Mouse (Mus musculus) stomach, embryonic 14.5 days (tissue): ENCODE data around the gene Mymk. TPM values are rescaled to one million over a fixed set of nuclear protein-coding genes. Genes with fewer than 3 reads are reported as not detected.
A peak's percentile ranks its signal among the peaks of the same experiment; 100 is the strongest.

Experiments used
- ATAC-seq: fragments of 200-750 bp; cut with Nextera tagmentation; 2 replicates; pipeline ENCODE4 v1.8.0; 2017; ENCODE audit warnings: low read depth, moderate TSS enrichment; ENCODE audit not compliant: insufficient number of reproducible peaks, insufficient read depth, low FRiP score
- H3K27ac ChIP-seq: fragments of 300-500 bp; sonication (generic); 2 replicates; pipeline ENCODE4 v1.5.1; 2014; ENCODE audit warnings: mild to moderate bottlenecking, low read length, moderate library complexity, mixed read lengths
- H3K27me3 ChIP-seq: fragments of 300-500 bp; sonication (generic); 2 replicates; pipeline ENCODE4 v1.6.1; 2014; ENCODE audit warnings: low read length, control low read depth, mixed read lengths; ENCODE audit not compliant: control insufficient read depth, insufficient read depth
- H3K36me3 ChIP-seq: fragments of 300-500 bp; sonication (generic); 2 replicates; pipeline ENCODE4 v1.6.1; 2014; ENCODE audit warnings: mild to moderate bottlenecking, control low read depth, low read length, moderate library complexity, mixed read lengths; ENCODE audit not compliant: control insufficient read depth, insufficient read depth
- H3K4me1 ChIP-seq: fragments of 300-500 bp; sonication (generic); 2 replicates; pipeline ENCODE4 v1.6.1; 2014; ENCODE audit warnings: low read length, control low read depth, mixed read lengths; ENCODE audit not compliant: control insufficient read depth, insufficient read depth
- H3K4me2 ChIP-seq: fragments of 300-500 bp; sonication (generic); replicated peaks from 2 replicates; pipeline ENCODE4 v1.6.1; 2014; ENCODE audit warnings: low read depth, low read length, control low read depth
- H3K4me3 ChIP-seq: fragments of 300-500 bp; sonication (generic); 2 replicates; pipeline ENCODE4 v1.5.1; 2014; ENCODE audit warnings: low read depth, low read length, control low read depth
- H3K9ac ChIP-seq: fragments of 300-500 bp; sonication (generic); replicated peaks from 2 replicates; pipeline ENCODE4 v1.6.1; 2014; ENCODE audit warnings: low read depth, mild to moderate bottlenecking, control low read depth, low read length, moderate library complexity, mixed read lengths
- H3K9me3 ChIP-seq: fragments of 300-500 bp; sonication (generic); 2 replicates; pipeline ENCODE4 v1.6.1; 2016; ENCODE audit warnings: low read depth, low read length, control low read depth; ENCODE audit not compliant: control insufficient read depth
- WGBS: fragments of 180-500 bp; shearing (Covaris S2); extraction: QIAGEN DNeasy Blood & Tissue Kit; methylation state at CpG from one replicate; pipeline ENCODE4 v1.1.7; 2014; 5-methylcytosine and 5-hydroxymethylcytosine counted together
- polyA plus RNA-seq: library from polyadenylated mRNA; unstranded; fragments of >200 nt; fragmentation: Nextera tagmentation; extraction: Ambion mirVana; gene quantifications from 2 replicates; pipeline ENCODE4 v1.2.1, GENCODE M21; 2014

The Mymk gene
- polyA plus RNA-seq, 1 experiment from 2014 or later, result not detected

- H3K4me3 ChIP-seq, result no peak overlapping the region
- ATAC-seq, result no peak
- no peak overlapping the region for H3K4me2 ChIP-seq
- no peak overlapping the region for H3K9ac ChIP-seq
- WGBS, result 9% methylated on average over 1 of the region's 1 CpGs
- no peaks in the 10 kb centered on the region for H3K36me3 ChIP-seq
- no peaks in the 10 kb centered on the region for H3K4me1 ChIP-seq
- H3K9me3 ChIP-seq, result no peaks in the 10 kb centered on the region
- no peak overlapping the region for H3K27ac ChIP-seq
- no peaks in the 10 kb centered on the region for H3K27me3 ChIP-seq
Measured at GRCm38 (mm10) chr2:27039286-27039685, 32.7 kb downstream of the Mymk start.

- H3K9ac ChIP-seq, result no peak overlapping the region
- ATAC-seq, result 0 out of 2 replicates have a peak, but pooled peaks have one; percentile 24
Measured at GRCm38 (mm10) chr2:27038596-27038995, 33.4 kb downstream of the Mymk start.

GRCm38 (mm10) chr2:27037008-27037407 lies 35.0 kb downstream of the Mymk start:
- Histone ChIP-seq H3K27ac (no peak overlapping the region), H3K4me3 (no peak overlapping the region), H3K9me3 (no peaks in the 10 kb centered on the region), H3K9ac (no peak overlapping the region), H3K4me1 (no peaks in the 10 kb centered on the region), H3K27me3 (no peaks in the 10 kb centered on the region), H3K36me3 (no peaks in the 10 kb centered on the region), H3K4me2 (no peak overlapping the region)
- 74% methylated on average over 4 of the region's 4 CpGs for WGBS
- ATAC-seq, result no peak

More at GRCm38 (mm10) chr2:27038596-27038995, 33.4 kb downstream of the Mymk start:
- Histone ChIP-seq H3K36me3 (no peaks in the 10 kb centered on the region), H3K4me2 (no peak overlapping the region), H3K27me3 (no peaks in the 10 kb centered on the region), H3K4me3 (no peak overlapping the region), H3K9me3 (no peaks in the 10 kb centered on the region), H3K27ac (no peak overlapping the region), H3K4me1 (no peaks in the 10 kb centered on the region)
- 3% methylated on average over 3 of the region's 3 CpGs for WGBS

GRCm38 (mm10) chr2:27036003-27036402 lies 36.0 kb downstream of the Mymk start:
- WGBS, result 68% methylated on average over 3 of the region's 3 CpGs
- H3K27ac ChIP-seq, result no peak overlapping the region
- no peak overlapping the region for H3K9ac ChIP-seq
- ATAC-seq, result no peak
- no peaks in the 10 kb centered on the region for H3K4me1 ChIP-seq
- no peak overlapping the region for H3K4me2 ChIP-seq
- H3K4me3 ChIP-seq, result no peak overlapping the region
- H3K36me3 ChIP-seq, result no peaks in the 10 kb centered on the region
- no peaks in the 10 kb centered on the region for H3K27me3 ChIP-seq
- H3K9me3 ChIP-seq, result no peaks in the 10 kb centered on the region

- 0 out of 2 replicates have a peak, but pooled peaks cover 4% of the 10 kb centered on the region for H3K4me1 ChIP-seq
- no peak overlapping the region for H3K27ac ChIP-seq
- WGBS, result 51% methylated on average over 2 of the region's 2 CpGs
- no peak overlapping the region for H3K4me3 ChIP-seq
- no peaks in the 10 kb centered on the region for H3K9me3 ChIP-seq
- no peak for ATAC-seq
- H3K4me2 ChIP-seq, result no peak overlapping the region
- H3K36me3 ChIP-seq, result no peaks in the 10 kb centered on the region
- H3K27me3 ChIP-seq, result no peaks in the 10 kb centered on the region
- H3K9ac ChIP-seq, result no peak overlapping the region
Measured at GRCm38 (mm10) chr2:27032361-27032760, 39.6 kb downstream of the Mymk start.

- H3K27ac ChIP-seq, result no peak overlapping the region
- 0 out of 2 replicates have a peak, but pooled peaks cover 4% of the 10 kb centered on the region for H3K4me1 ChIP-seq
- WGBS, result 64% methylated on average over 4 of the region's 4 CpGs
- no peak overlapping the region for H3K9ac ChIP-seq
- no peaks in the 10 kb centered on the region for H3K36me3 ChIP-seq
- no peak for ATAC-seq
- peak overlapping the region; percentile 45; the same call in 1 of the 2 replicates for H3K4me2 ChIP-seq
- H3K27me3 ChIP-seq, result no peaks in the 10 kb centered on the region
- H3K9me3 ChIP-seq, result no peaks in the 10 kb centered on the region
- no peak overlapping the region; the same call in 1 of the 2 replicates for H3K4me3 ChIP-seq
Measured at GRCm38 (mm10) chr2:27028437-27029015, 43.5 kb downstream of the Mymk start.

- peak within 1 kb of the TSS; percentile 45 for H3K4me2 ChIP-seq
- no peak within 1 kb of the TSS for H3K27ac ChIP-seq
- no peak within 1 kb of the TSS; the same call in 1 of the 2 replicates for H3K4me3 ChIP-seq
- 0 out of 2 replicates have a peak, but pooled peaks cover 4% of the 10 kb centered on the region for H3K4me1 ChIP-seq
- H3K36me3 ChIP-seq, result no peaks in the 10 kb centered on the region
- H3K9me3 ChIP-seq, result no peaks in the 10 kb centered on the region
- H3K27me3 ChIP-seq, result no peaks in the 10 kb centered on the region
- WGBS, result 2% methylated on average over 38 of the region's 38 CpGs
- peak; percentile 97 for ATAC-seq
- no peak within 1 kb of the TSS for H3K9ac ChIP-seq
Measured at GRCm38 (mm10) chr2:27027618-27028436, 44.2 kb downstream of the Mymk start, which contains the start of gene Slc2a6. TSS of gene Slc2a6 (minus strand) at chr2:27027998.

GRCm38 (mm10) chr2:27026857-27027617 lies 44.9 kb downstream of the Mymk start:
- Histone ChIP-seq H3K4me2 (no peak overlapping the region), H3K27me3 (no peaks in the 10 kb centered on the region), H3K4me1 (0 out of 2 replicates have a peak, but pooled peaks cover 4% of the 10 kb centered on the region), H3K27ac (no peak overlapping the region), H3K36me3 (no peaks in the 10 kb centered on the region), H3K4me3 (no peak overlapping the region), H3K9ac (no peak overlapping the region), H3K9me3 (no peaks in the 10 kb centered on the region)
- ATAC-seq, result no peak
- 74% methylated on average over 10 of the region's 10 CpGs for WGBS
